Mouse (Mus musculus) liver, embryonic 14.5 days (tissue): ENCODE measurements around the gene Acbd6. TPM values are rescaled to one million over a fixed set of nuclear protein-coding genes. Genes with fewer than 3 reads are reported as not detected.
A peak's percentile ranks its signal among the peaks of the same experiment; 100 is the strongest.

Experiments used
- ATAC-seq: fragments of 200-750 bp; cut with Nextera tagmentation; 2 replicates; pipeline ENCODE4 v1.8.0; 2017; ENCODE audit warnings: moderate number of reproducible peaks, mild to moderate bottlenecking, moderate library complexity; ENCODE audit not compliant: insufficient read depth
- DNase-seq, 3 experiments: peaks; one replicate each; pipeline ENCODE4 v3.0.0-alpha.2; 2012 to 2013; ENCODE audit warnings: low read depth in 3 of 3, low spot score in 3 of 3
- H3K27ac ChIP-seq: fragments of 300-500 bp; sonication (generic); 2 replicates; pipeline ENCODE4 v1.5.1; 2014; ENCODE audit warnings: moderate library complexity, mild to moderate bottlenecking, control low read depth, inconsistent platforms
- H3K27me3 ChIP-seq: fragments of 300-500 bp; sonication (generic); 2 replicates; pipeline ENCODE4 v1.6.1; 2014; ENCODE audit warnings: mild to moderate bottlenecking, low read length, moderate library complexity; ENCODE audit not compliant: control insufficient read depth, insufficient read depth
- H3K36me3 ChIP-seq: fragments of 300-500 bp; sonication (generic); replicated peaks from 2 replicates; pipeline ENCODE4 v1.6.1; 2014; ENCODE audit warnings: low read depth; ENCODE audit not compliant: control insufficient read depth, insufficient read depth
- H3K4me1 ChIP-seq, 2 experiments: fragments of 200-500 bp in 1 of 2; fragments of 300-500 bp in 1 of 2; sonication (generic) in 1 of 2; replicated peaks; 2 replicates each; pipeline ENCODE4 v1.6.1; 2012 to 2014; ENCODE audit warnings: antibody characterized with exemption in 1 of 2, inconsistent platforms in 1 of 2, low read length in 1 of 2; ENCODE audit not compliant: control insufficient read depth in 2 of 2, insufficient read depth in 2 of 2
- H3K4me2 ChIP-seq: fragments of 300-500 bp; sonication (generic); 2 replicates; pipeline ENCODE4 v1.6.1; 2014; ENCODE audit warnings: low read depth, mild to moderate bottlenecking, control low read depth, moderate library complexity
- H3K4me3 ChIP-seq, 2 experiments: fragments of 200-500 bp in 1 of 2; fragments of 300-500 bp in 1 of 2; sonication (generic) in 1 of 2; 2 replicates each; pipeline ENCODE4 v1.5.1; 2012 to 2014; ENCODE audit warnings: low read depth in 2 of 2, low read length in 2 of 2, mild to moderate bottlenecking in 2 of 2, control low read depth in 1 of 2, inconsistent platforms in 1 of 2, moderate library complexity in 1 of 2; ENCODE audit not compliant: insufficient read depth in 1 of 2
- H3K9ac ChIP-seq: fragments of 300-500 bp; sonication (generic); replicated peaks from 2 replicates; pipeline ENCODE4 v1.6.1; 2014; ENCODE audit warnings: mild to moderate bottlenecking, control low read depth, moderate library complexity
- H3K9me3 ChIP-seq: fragments of 300-500 bp; sonication (generic); 2 replicates; pipeline ENCODE4 v1.6.1; 2016; ENCODE audit warnings: low read length, mixed read lengths; ENCODE audit not compliant: control insufficient read depth
- CTCF ChIP-seq: IDR thresholded peaks from 2 replicates; pipeline ENCODE4 v1.5.1; 2016; ENCODE audit warnings: antibody characterized with exemption, low read depth, control low read depth
- EP300 ChIP-seq: IDR thresholded peaks from 2 replicates; pipeline ENCODE4 v1.6.1; 2016; ENCODE audit warnings: antibody characterized with exemption, low read depth
- WGBS: fragments of 180-500 bp; shearing (Covaris S2); extraction: QIAGEN DNeasy Blood & Tissue Kit; methylation state at CpG from one replicate; pipeline ENCODE4 v1.1.7; 2014; ENCODE audit not compliant: insufficient replicate concordance; 5-methylcytosine and 5-hydroxymethylcytosine counted together
- polyA plus RNA-seq, 2 experiments: library from polyadenylated mRNA; depleted of rRNA in 1 of 2; stranded (reverse) in 1 of 2; unstranded in 1 of 2; fragments of >200 nt; fragmentation: Nextera tagmentation in 1 of 2; extraction: Ambion mirVana in 1 of 2; gene quantifications; 2 replicates each; pipeline versions ENCODE4 v1.2.1 to v1.2.3; 2012 to 2014

Acbd6 gene
- polyA plus RNA-seq (2012; rRNA removed): 32.4 and 36.6 TPM in 2 replicates
- 40.0 and 48.8 TPM in 2 replicates for polyA plus RNA-seq (2014; fragmentation: Nextera tagmentation; extraction: Ambion mirVana)

GRCm38 (mm10) chr1:155558012-155558842, at the start of gene Acbd6:
Acbd6 (plus strand) TSS chr1:155558120.
- Histone ChIP-seq H3K27me3 (no peaks in the 10 kb centered on the region), H3K27ac (peak within 1 kb of the TSS; percentile 52), H3K4me1 (peaks cover 13 to 25% of the 10 kb centered on the region in 2 experiments), H3K4me2 (peak within 1 kb of the TSS; percentile 80), H3K9ac (peak within 1 kb of the TSS; percentile 71), H3K9me3 (no peaks in the 10 kb centered on the region), H3K4me3 (peak within 1 kb of the TSS; percentile 75 to 93), H3K36me3 (no peaks in the 10 kb centered on the region)
- ATAC-seq (peak; percentile 83), DNase-seq (peak; percentile 68 to 69 (median 68))
- 0 out of 2 replicates have a peak, but pooled peaks have one; percentile 3 for TF ChIP-seq CTCF
- TF ChIP-seq EP300: no peak
- under 1% methylated on average over 80 of the region's 83 CpGs for WGBS

- H3K4me2 ChIP-seq: no peak overlapping the region
- H3K27me3 ChIP-seq: no peaks in the 10 kb centered on the region
- H3K9me3 ChIP-seq: no peaks in the 10 kb centered on the region
- H3K36me3 ChIP-seq: no peaks in the 10 kb centered on the region
- no peaks in the 10 kb centered on the region for H3K4me1 ChIP-seq
- H3K27ac ChIP-seq: no peak overlapping the region
- no peak for TF ChIP-seq CTCF
- no peak for TF ChIP-seq EP300
- ATAC-seq: no peak
- no peak for DNase-seq
- H3K4me3 ChIP-seq: no peak overlapping the region
- 52% methylated on average over 10 of the region's 10 CpGs for WGBS
- no peak overlapping the region for H3K9ac ChIP-seq
Measured at GRCm38 (mm10) chr1:155510263-155510662, 47.7 kb upstream of the Acbd6 start.

GRCm38 (mm10) chr1:155515866-155516265, 42.1 kb upstream of the Acbd6 start:
- H3K4me1 ChIP-seq: 0 out of 4 replicates have a peak, but pooled peaks cover 0 to 2% of the 10 kb centered on the region in 2 experiments
- no peaks in the 10 kb centered on the region for H3K9me3 ChIP-seq
- no peak overlapping the region for H3K4me2 ChIP-seq
- TF ChIP-seq CTCF (no peak), EP300 (no peak)
- WGBS: 75% methylated on average over 4 of the region's 4 CpGs
- H3K9ac ChIP-seq: no peak overlapping the region
- H3K27ac ChIP-seq: no peak overlapping the region
- H3K27me3 ChIP-seq: no peaks in the 10 kb centered on the region
- no peaks in the 10 kb centered on the region for H3K36me3 ChIP-seq
- no peak overlapping the region for H3K4me3 ChIP-seq
- DNase-seq (no peak), ATAC-seq (no peak)

GRCm38 (mm10) chr1:155516594-155516993, 41.3 kb upstream of the Acbd6 start:
- H3K27ac ChIP-seq: no peak overlapping the region
- TF ChIP-seq CTCF (peak; percentile 88), EP300 (no peak)
- DNase-seq: peak in 1 of 3 experiments; percentile 4
- no peaks in the 10 kb centered on the region for H3K27me3 ChIP-seq
- H3K9me3 ChIP-seq: no peaks in the 10 kb centered on the region
- H3K36me3 ChIP-seq: no peaks in the 10 kb centered on the region
- WGBS: 28% methylated on average over 7 of the region's 7 CpGs
- H3K4me3 ChIP-seq: no peak overlapping the region
- H3K4me2 ChIP-seq: no peak overlapping the region
- H3K4me1 ChIP-seq: 0 out of 4 replicates have a peak, but pooled peaks cover 0 to 2% of the 10 kb centered on the region in 2 experiments
- no peak for ATAC-seq
- H3K9ac ChIP-seq: no peak overlapping the region

- H3K9ac ChIP-seq: no peak overlapping the region
- no peak overlapping the region for H3K4me3 ChIP-seq
- no peaks in the 10 kb centered on the region for H3K9me3 ChIP-seq
- no peak overlapping the region for H3K4me2 ChIP-seq
- no peaks in the 10 kb centered on the region for H3K36me3 ChIP-seq
- no peaks in the 10 kb centered on the region for H3K27me3 ChIP-seq
- TF ChIP-seq CTCF (no peak), EP300 (no peak)
- 0 out of 4 replicates have a peak, but pooled peaks cover 0 to 2% of the 10 kb centered on the region in 2 experiments for H3K4me1 ChIP-seq
- no peak for ATAC-seq
- H3K27ac ChIP-seq: no peak overlapping the region
- 51% methylated on average over 5 of the region's 5 CpGs for WGBS
- DNase-seq: no peak
Measured at GRCm38 (mm10) chr1:155517060-155517459, 40.9 kb upstream of the Acbd6 start.
